ENCODE assay signal across 8 mouse cellular contexts in the genomic region with DNA sequence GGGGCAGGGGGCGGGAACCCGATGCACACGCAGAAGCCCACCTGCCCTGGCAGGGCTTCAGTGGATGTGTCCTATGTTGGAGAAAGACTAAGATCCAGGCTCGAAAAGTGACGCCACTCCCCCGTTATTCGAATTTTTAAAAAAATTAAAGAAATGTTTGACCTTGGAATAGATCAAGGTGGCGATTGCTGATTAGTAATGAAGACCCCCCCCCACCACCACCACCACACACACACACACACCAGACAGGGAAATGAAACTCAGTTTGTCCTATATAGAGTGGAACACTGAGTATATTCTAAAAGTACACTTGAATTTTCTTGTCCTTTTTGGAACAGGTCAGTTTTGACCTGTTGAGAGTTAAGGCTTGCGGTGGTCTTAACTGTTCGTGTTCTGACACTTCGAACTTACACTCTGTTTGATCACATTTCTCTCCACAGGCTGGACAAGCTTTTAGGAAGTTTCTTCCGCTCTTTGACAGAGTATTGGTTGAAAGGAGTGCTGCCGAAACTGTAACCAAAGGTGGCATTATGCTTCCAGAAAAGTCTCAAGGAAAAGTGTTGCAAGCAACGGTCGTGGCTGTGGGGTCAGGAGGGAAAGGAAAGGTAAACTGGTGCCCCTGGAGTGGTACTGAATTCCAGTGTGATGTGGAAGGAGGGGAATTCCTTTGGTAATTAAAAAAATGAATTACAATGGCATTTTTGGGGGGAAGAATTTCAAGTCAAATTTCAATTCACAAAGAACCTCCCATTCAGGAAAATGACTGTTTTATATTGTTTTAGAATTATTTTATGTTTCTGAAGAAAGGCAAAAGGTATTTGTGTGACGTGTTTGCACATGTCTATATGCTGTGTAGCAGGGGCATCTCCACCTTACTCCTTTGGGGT. TPM values are rescaled to one million over a fixed set of nuclear protein-coding genes. Genes with fewer than 3 reads are reported as not detected.
DNase-seq lines count a peak whose midpoint lies in the region; ATAC-seq and TF ChIP-seq lines count a peak whose summit lies in the region.

No protein-coding gene starts in this region.

- ATAC-seq in forebrain, embryonic 15.5 days (replicated peaks) = no peak
- ATAC-seq in liver, embryonic 13.5 days (ENCODE audit: low read depth) = no peak

- TF ChIP-seq EP300 in CH12.LX (IDR thresholded peaks at IDR 0.05; ENCODE audit: low read length) = no peak

- peaks cover 4 to 35% of the 10 kb centered on the region in 2 experiments; a peak in 3 of 4 replicates for H3K4me1 ChIP-seq in CH12.LX (ENCODE audit: control insufficient read depth in 1 of 2, insufficient read depth in 2 of 2)
- peaks cover 42% of the 10 kb centered on the region for H3K4me1 ChIP-seq in forebrain, embryonic 15.5 days
- H3K4me1 ChIP-seq in liver, embryonic 13.5 days (replicated peaks) = peaks cover 76% of the 10 kb centered on the region

- no peak for TF ChIP-seq POLR2A in CH12.LX (IDR thresholded peaks at IDR 0.05; ENCODE audit: low read depth, low read length)

- in situ Hi-C loops in CH12.LX (cut with MboI; ENCODE audit: low pct_ligation_motif_present, low pct_unique_long_range_greater_than_20kb, low sequenced_read_pairs) = no loop called here

- WGBS in forebrain, embryonic 15.5 days = 8% methylated on average over 16 of the region's 16 CpGs
- 2% methylated on average over 16 of the region's 16 CpGs for WGBS in liver, embryonic 13.5 days (ENCODE audit: insufficient replicate concordance)

- H3K4me2 ChIP-seq in CH12.LX (ENCODE audit: insufficient read depth, low read depth, poor library complexity, severe bottlenecking) = peak overlapping the region; percentile 99
- peak overlapping the region; percentile 91 for H3K4me2 ChIP-seq in forebrain, embryonic 15.5 days (replicated peaks)
- H3K4me2 ChIP-seq in liver, embryonic 13.5 days = peak overlapping the region; percentile 98

- peak overlapping the region; percentile 73 for H3K27ac ChIP-seq in CH12.LX (ENCODE audit: insufficient read depth, low read depth)
- peak overlapping the region; percentile 96 for H3K27ac ChIP-seq in forebrain, embryonic 15.5 days (replicated peaks)
- peak overlapping the region; percentile 96 for H3K27ac ChIP-seq in liver, embryonic 13.5 days

- no peaks in the 10 kb centered on the region for H3K27me3 ChIP-seq in CH12.LX (replicated peaks)
- H3K27me3 ChIP-seq in forebrain, embryonic 15.5 days = no peaks in the 10 kb centered on the region
- H3K27me3 ChIP-seq in liver, embryonic 13.5 days = no peaks in the 10 kb centered on the region

- dilution Hi-C loops in CH12.LX (cut with MboI; ENCODE audit: extremely low pct_ligation_motif_present, extremely low pct_unique_long_range_greater_than_20kb, low sequenced_read_pairs) = no loop called here

- peak overlapping the region; percentile 87 to 100 (median 97) for H3K4me3 ChIP-seq in CH12.LX (replicated peaks in 1 of 3; ENCODE audit: low read depth in 2 of 3, low read length in 2 of 3, poor library complexity in 1 of 3)
- H3K4me3 ChIP-seq in forebrain, embryonic 15.5 days = peak overlapping the region; percentile 100
- H3K4me3 ChIP-seq in liver, embryonic 13.5 days (replicated peaks) = peak overlapping the region; percentile 94

- H3K79me2 ChIP-seq in CH12.LX (replicated peaks; ENCODE audit: control insufficient read depth, extremely low read depth, insufficient read depth, poor library complexity, severe bottlenecking) = peaks cover 57% of the 10 kb centered on the region

- peak overlapping the region; percentile 98 for H3K9ac ChIP-seq in CH12.LX (ENCODE audit: insufficient read depth, low read depth)
- H3K9ac ChIP-seq in forebrain, embryonic 15.5 days (replicated peaks) = peak overlapping the region; percentile 99
- H3K9ac ChIP-seq in liver, embryonic 13.5 days = peak overlapping the region; percentile 98

- intact Hi-C loops in left cerebral cortex, postnatal 10 days (cut with DNase I) = loop anchor here (5.0 to 10.0 kb wide), 3 partner anchors 43 to 146 kb away; a partner anchor contains a TSS

- no peaks in the 10 kb centered on the region for H3K9me3 ChIP-seq in CH12.LX (replicated peaks; ENCODE audit: low read length)
- H3K9me3 ChIP-seq in forebrain, embryonic 15.5 days = no peaks in the 10 kb centered on the region
- H3K9me3 ChIP-seq in liver, embryonic 13.5 days (replicated peaks) = no peaks in the 10 kb centered on the region

- DNase-seq in heart, adult 11 months = peak; percentile 23
- DNase-seq in heart, adult 8-10 months (ENCODE audit: low spot score) = no peak
- DNase-seq in CH12.LX (ENCODE audit: extremely low read depth) = no peak
- DNase-seq in liver, embryonic 13.5 days = no peak
- DNase-seq in frontal cortex, postnatal 36 days (ENCODE audit: low spot score in 2 of 2) = no peak
- no peak for DNase-seq in left cerebral cortex, postnatal 10 days (ENCODE audit: extremely low spot score in 1 of 2, low spot score in 2 of 2)
- no peak for DNase-seq in spleen, adult 18-20 months

- H3K36me3 ChIP-seq in CH12.LX (replicated peaks in 1 of 2; ENCODE audit: control insufficient read depth in 1 of 2, insufficient read depth in 1 of 2, low read length in 1 of 2) = peaks cover 21 to 51% of the 10 kb centered on the region in 2 experiments
- H3K36me3 ChIP-seq in forebrain, embryonic 15.5 days = peaks cover 38% of the 10 kb centered on the region
- peaks cover 54% of the 10 kb centered on the region for H3K36me3 ChIP-seq in liver, embryonic 13.5 days

- no peak for TF ChIP-seq RAD21 in CH12.LX (IDR thresholded peaks at IDR 0.05; ENCODE audit: low read depth, low read length)

- no peak for TF ChIP-seq CTCF in CH12.LX (conservative IDR thresholded peaks at IDR 0.05 in 1 of 2, IDR thresholded peaks at IDR 0.05 in 1 of 2; ENCODE audit: low read depth in 2 of 2, low read length in 2 of 2)

TF ChIP-seq in CH12.LX, 34 proteins besides CTCF, POLR2A, EP300 and RAD21:
- TF ChIP-seq KAT2A (IDR thresholded peaks at IDR 0.05; ENCODE audit: insufficient replicate concordance, low read length) = no peak
- no peak for TF ChIP-seq CHD2 (IDR thresholded peaks at IDR 0.05; ENCODE audit: low read length)
- TF ChIP-seq SMC3 (IDR thresholded peaks at IDR 0.05; ENCODE audit: low read depth, low read length) = no peak
- no peak for TF ChIP-seq TCF12 (IDR thresholded peaks at IDR 0.05; ENCODE audit: low read depth, low read length)
- TF ChIP-seq GABPA (IDR thresholded peaks at IDR 0.05; ENCODE audit: insufficient replicate concordance, low read depth, low read length) = no peak
- peak; percentile 55; the same call in 1 of the 2 replicates for TF ChIP-seq MXI1 (IDR thresholded peaks at IDR 0.05; ENCODE audit: low read depth, low read length)

RNA-seq across cellular contexts. Expression of a gene that starts 0.8 kb away (rescaled TPM):
- total RNA-seq in heart, adult 8-10 months (2022) = 100 to 1,000 TPM; 360 to 382 (median 373) TPM
- total RNA-seq in CH12.LX (2012; rRNA removed) (363 and 594 TPM in 2 replicates), CH12.LX (2014; rRNA removed) (764 and 924 TPM in 2 replicates)
- 920 and 1,101 TPM in 2 replicates for polyA plus RNA-seq in CH12.LX (2012; ENCODE audit: insufficient read length, low read depth)
- polyA plus RNA-seq in forebrain, embryonic 15.5 days (2015; fragmentation: Nextera tagmentation; extraction: Ambion mirVana) = 291 and 296 TPM in 2 replicates
- 478 and 596 TPM in 2 replicates for polyA plus RNA-seq in liver, embryonic 13.5 days (2015; fragmentation: Nextera tagmentation; extraction: Ambion mirVana)
- 100 to 1,000 TPM; 190 to 198 TPM for total RNA-seq in left cerebral cortex, postnatal 10 days (2021)

RNA-seq across cellular contexts. Expression of a gene that starts 0.9 kb away (rescaled TPM):
- 100 to 1,000 TPM; 149 to 184 (median 172) TPM for total RNA-seq in heart, adult 8-10 months (2022)
- 479 and 709 TPM in 2 replicates for total RNA-seq in CH12.LX (2012; rRNA removed)
- 667 and 810 TPM in 2 replicates for total RNA-seq in CH12.LX (2014; rRNA removed)
- polyA plus RNA-seq in CH12.LX (2012; ENCODE audit: insufficient read length, low read depth) = 728 and 915 TPM in 2 replicates
- 253 and 276 TPM in 2 replicates for polyA plus RNA-seq in forebrain, embryonic 15.5 days (2015; fragmentation: Nextera tagmentation; extraction: Ambion mirVana)
- 600 and 712 TPM in 2 replicates for polyA plus RNA-seq in liver, embryonic 13.5 days (2015; fragmentation: Nextera tagmentation; extraction: Ambion mirVana)
- 10 to 100 TPM; 92.6 to 97.8 TPM for total RNA-seq in left cerebral cortex, postnatal 10 days (2021)

RNA-seq across cellular contexts. Expression of a gene that starts 36.3 kb away (rescaled TPM):
- total RNA-seq in heart, adult 8-10 months (2022) = 10 to 100 TPM; 46.6 to 58.8 (median 51.8) TPM
- total RNA-seq in CH12.LX (2012; rRNA removed) (3.0 and 7.0 TPM in 2 replicates), CH12.LX (2014; rRNA removed) (14.4 and 15.5 TPM in 2 replicates)
- polyA plus RNA-seq in CH12.LX (2012; ENCODE audit: insufficient read length, low read depth) = 6.2 and 7.0 TPM in 2 replicates
- 36.0 and 36.6 TPM in 2 replicates for polyA plus RNA-seq in forebrain, embryonic 15.5 days (2015; fragmentation: Nextera tagmentation; extraction: Ambion mirVana)
- 17.6 and 20.6 TPM in 2 replicates for polyA plus RNA-seq in liver, embryonic 13.5 days (2015; fragmentation: Nextera tagmentation; extraction: Ambion mirVana)
- 10 to 100 TPM; 24.4 to 25.6 TPM for total RNA-seq in left cerebral cortex, postnatal 10 days (2021)

RNA-seq across cellular contexts. Expression of a gene that starts 42.2 kb away (rescaled TPM):
- total RNA-seq in heart, adult 8-10 months (2022) = 10 to 100 TPM; 28.0 to 33.3 (median 28.8) TPM
- 12.3 and 16.7 TPM in 2 replicates for total RNA-seq in CH12.LX (2012; rRNA removed)
- 49.5 and 62.4 TPM in 2 replicates for total RNA-seq in CH12.LX (2014; rRNA removed)
- 34.1 and 43.2 TPM in 2 replicates for polyA plus RNA-seq in CH12.LX (2012; ENCODE audit: insufficient read length, low read depth)
- polyA plus RNA-seq in forebrain, embryonic 15.5 days (2015; fragmentation: Nextera tagmentation; extraction: Ambion mirVana) = 175 and 182 TPM in 2 replicates
- 45.0 and 58.2 TPM in 2 replicates for polyA plus RNA-seq in liver, embryonic 13.5 days (2015; fragmentation: Nextera tagmentation; extraction: Ambion mirVana)
- total RNA-seq in left cerebral cortex, postnatal 10 days (2021) = 10 to 100 TPM; 67.1 to 69.7 TPM
